Mouse (Mus musculus) olfactory bulb, adult 2 months (tissue): ENCODE data around the gene L1td1. TPM values are rescaled to one million over a fixed set of nuclear protein-coding genes. Genes with fewer than 3 reads are reported as not detected.

Experiments
- H3K27ac ChIP-seq: fragments of 200-500 bp; 2 replicates; pipeline ENCODE4 v1.5.1; 2012; ENCODE audit warnings: low read depth, low read length; ENCODE audit not compliant: insufficient read depth
- H3K4me1 ChIP-seq: fragments of 200-500 bp; 2 replicates; pipeline ENCODE4 v1.6.1; 2012; ENCODE audit warnings: low read length; ENCODE audit not compliant: control insufficient read depth, insufficient read depth
- H3K4me3 ChIP-seq: fragments of 200-500 bp; 2 replicates; pipeline ENCODE4 v1.5.1; 2012; ENCODE audit warnings: mild to moderate bottlenecking, low read depth, low read length, moderate library complexity; ENCODE audit not compliant: insufficient read depth
- CTCF ChIP-seq: fragments of 200-500 bp; IDR thresholded peaks from 2 replicates; pipeline ENCODE4 v1.5.1; 2012; ENCODE audit warnings: low read depth, mild to moderate bottlenecking, low read length, moderate library complexity; ENCODE audit not compliant: insufficient read depth
- POLR2A ChIP-seq: fragments of 200-500 bp; IDR thresholded peaks from 2 replicates; pipeline ENCODE4 v1.6.1; 2012; ENCODE audit warnings: mild to moderate bottlenecking, low read depth, low read length, moderate library complexity; ENCODE audit not compliant: insufficient read depth
- WGBS: fragments of 180-500 bp; shearing (Covaris S2); methylation state at CpG from one replicate; pipeline ENCODE4 v1.1.7; 2018; 5-methylcytosine and 5-hydroxymethylcytosine counted together
- polyA plus RNA-seq: library from polyadenylated mRNA; stranded (reverse); fragments of >200 nt; gene quantifications from 2 replicates; pipeline ENCODE4 v1.2.4, GENCODE M21; 2012; ENCODE audit warnings: low replicate concordance; ENCODE audit not compliant: missing spikeins, insufficient read depth, insufficient read length

The L1td1 gene
- polyA plus RNA-seq, 1 experiment = not detected

DNA sequence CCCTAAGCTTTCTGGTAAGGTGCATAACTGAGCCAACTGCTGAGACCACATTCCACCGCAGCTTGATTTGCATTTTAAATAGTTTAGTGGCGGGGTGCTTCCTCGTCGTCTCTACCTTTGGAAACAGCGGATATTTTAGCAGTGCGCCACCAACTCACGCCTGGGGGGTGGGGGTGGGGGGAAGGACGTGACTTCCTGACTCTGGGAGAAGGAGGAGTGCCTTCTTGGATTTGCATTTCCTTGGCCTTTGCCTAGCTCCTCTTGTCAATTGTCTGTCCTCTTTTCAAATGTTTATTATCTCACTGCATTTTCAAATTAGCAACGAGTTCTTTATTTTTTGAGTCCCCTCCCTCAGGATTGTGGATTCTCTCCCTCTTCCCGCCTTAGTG, 1.4 kb downstream of the L1td1 start:
- TF ChIP-seq POLR2A = no peak
- TF ChIP-seq CTCF = no peak
- Histone ChIP-seq H3K4me3 (no peak overlapping the region), H3K4me1 (peaks cover 10% of the 10 kb centered on the region), H3K27ac (no peak overlapping the region)
- 11% methylated on average over 10 of the region's 10 CpGs for WGBS

DNA sequence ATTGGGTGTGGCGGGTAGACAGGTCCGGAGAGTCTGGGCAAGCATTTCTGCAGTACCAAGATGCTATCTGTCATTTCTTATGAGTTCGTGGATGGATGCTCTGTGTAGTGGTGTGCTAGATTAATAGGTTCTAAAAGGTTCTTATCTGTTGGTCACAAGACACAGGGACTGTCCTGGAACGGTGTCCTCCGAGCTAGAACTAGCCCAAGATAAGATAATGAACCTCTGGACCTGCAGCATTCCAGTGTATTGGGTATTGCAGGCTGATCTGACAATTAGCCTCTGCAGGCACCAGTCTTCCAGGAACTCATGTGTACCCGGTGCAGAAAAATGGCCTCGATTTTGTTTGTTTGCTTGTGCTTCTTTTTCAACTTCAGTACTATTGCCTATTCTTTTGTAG, 2.2 kb downstream of the L1td1 start:
- TF ChIP-seq POLR2A (no peak), CTCF (no peak)
- no peak overlapping the region for H3K4me3 ChIP-seq
- 75% methylated on average over 7 of the region's 7 CpGs for WGBS
- H3K4me1 ChIP-seq = peaks cover 10% of the 10 kb centered on the region
- no peak overlapping the region for H3K27ac ChIP-seq

DNA sequence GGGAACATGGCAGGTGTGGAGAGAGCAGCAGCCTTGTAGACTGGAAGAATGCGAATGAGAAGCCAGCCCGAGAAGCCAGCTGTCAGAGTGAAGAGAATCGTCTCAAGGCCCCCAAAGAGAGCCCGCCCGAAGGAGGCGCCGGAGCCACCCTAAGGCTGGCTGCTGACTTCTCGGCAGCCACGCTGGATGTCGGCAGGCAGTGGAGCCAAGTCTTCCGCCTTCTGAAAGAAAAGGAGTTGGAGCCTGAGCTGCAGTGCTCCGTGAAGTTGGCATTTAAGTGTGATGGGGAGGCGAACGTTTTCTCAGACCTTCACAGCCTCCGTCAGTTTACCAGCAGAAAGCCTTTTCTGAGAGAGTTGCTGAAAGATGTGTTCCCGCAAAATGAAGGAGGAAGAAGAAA, 7.1 kb downstream of the L1td1 start:
- no peak overlapping the region for H3K4me3 ChIP-seq
- H3K27ac ChIP-seq = no peak overlapping the region
- no peak for TF ChIP-seq CTCF
- TF ChIP-seq POLR2A = no peak
- no peaks in the 10 kb centered on the region for H3K4me1 ChIP-seq
- 91% methylated on average over 16 of the region's 16 CpGs for WGBS

DNA sequence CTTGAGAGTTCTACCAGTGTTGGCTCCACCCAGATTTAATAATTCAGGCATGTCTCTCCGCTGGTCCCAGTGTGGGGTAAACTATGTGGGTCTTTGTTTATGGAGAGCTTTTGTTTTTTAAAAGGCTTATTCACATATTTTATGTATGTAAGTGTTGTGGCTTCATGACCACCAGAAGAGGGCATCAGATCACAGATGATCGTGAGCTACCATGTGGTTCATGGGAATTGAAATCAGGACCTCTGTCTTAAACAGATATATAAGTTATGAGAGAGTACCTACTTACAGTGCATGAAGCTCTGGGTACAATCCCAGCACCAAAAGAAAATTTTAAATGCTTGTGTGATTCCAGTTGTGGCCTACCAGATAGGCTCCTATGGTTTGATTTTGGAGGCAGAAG, 13.2 kb downstream of the L1td1 start:
- Histone ChIP-seq H3K4me1 (no peaks in the 10 kb centered on the region), H3K27ac (no peak overlapping the region), H3K4me3 (no peak overlapping the region)
- WGBS = 24% methylated on average over 2 of the region's 2 CpGs
- TF ChIP-seq CTCF (no peak), POLR2A (no peak)

DNA sequence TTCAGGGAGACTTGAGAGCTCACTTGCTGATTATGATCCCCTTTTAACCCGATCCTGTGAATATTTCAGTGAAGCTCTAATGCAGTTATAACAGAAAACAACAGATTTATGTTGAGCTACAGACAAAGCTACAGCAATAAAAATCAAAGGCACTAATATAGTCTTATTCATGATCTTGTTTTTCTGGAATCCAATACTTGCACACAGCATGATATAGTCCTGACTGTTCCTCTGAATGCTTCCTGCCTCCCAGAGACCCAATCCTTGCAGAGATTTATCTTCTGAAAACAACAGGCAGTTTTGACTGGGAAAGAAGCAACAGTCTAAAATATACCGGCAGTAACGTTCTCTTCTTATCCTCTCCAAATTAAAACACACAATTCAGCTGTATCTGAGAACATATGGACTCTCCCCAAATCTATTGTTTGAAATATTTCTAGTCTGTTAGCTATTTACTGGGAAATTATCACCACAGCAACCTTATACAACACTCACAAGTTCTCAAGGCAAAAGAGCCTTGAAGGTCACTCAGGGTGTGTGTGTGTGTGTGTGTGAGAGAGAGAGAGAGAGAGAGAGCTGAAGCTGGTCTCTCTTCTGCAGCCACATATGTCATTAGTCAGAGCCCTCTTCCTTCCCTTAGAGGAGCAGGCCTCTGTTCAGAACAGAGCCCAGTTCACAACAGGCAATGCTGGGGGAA, 16.8 kb downstream of the L1td1 start:
- 54% methylated on average over 3 of the region's 3 CpGs for WGBS

DNA sequence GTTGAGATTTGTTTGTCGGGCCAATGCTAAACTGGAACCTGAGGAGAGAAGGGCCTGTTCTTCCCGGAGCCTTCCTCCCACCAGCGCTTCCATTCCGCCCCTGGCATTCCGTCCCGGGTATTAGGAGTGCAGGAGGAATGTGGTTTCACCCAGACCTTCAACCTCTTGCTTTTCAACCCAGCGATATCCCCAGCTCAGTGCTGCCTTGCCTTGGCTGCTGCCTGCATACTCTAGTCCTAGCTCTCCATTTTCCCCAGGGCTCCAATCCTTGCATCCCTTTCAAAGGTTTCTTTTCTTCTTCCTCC, 17.3 kb downstream of the L1td1 start:
- Histone ChIP-seq H3K27ac (no peak overlapping the region), H3K4me1 (0 out of 2 replicates have a peak, but pooled peaks cover 2% of the 10 kb centered on the region), H3K4me3 (no peak overlapping the region)
- TF ChIP-seq POLR2A (no peak), CTCF (no peak)
- WGBS = 49% methylated on average over 7 of the region's 7 CpGs

More for the DNA sequence above, 16.8 kb downstream of the L1td1 start:
- no peak overlapping the region for H3K4me3 ChIP-seq
- no peak overlapping the region for H3K27ac ChIP-seq
- TF ChIP-seq POLR2A (no peak), CTCF (no peak)
- 0 out of 2 replicates have a peak, but pooled peaks cover 2% of the 10 kb centered on the region for H3K4me1 ChIP-seq

DNA sequence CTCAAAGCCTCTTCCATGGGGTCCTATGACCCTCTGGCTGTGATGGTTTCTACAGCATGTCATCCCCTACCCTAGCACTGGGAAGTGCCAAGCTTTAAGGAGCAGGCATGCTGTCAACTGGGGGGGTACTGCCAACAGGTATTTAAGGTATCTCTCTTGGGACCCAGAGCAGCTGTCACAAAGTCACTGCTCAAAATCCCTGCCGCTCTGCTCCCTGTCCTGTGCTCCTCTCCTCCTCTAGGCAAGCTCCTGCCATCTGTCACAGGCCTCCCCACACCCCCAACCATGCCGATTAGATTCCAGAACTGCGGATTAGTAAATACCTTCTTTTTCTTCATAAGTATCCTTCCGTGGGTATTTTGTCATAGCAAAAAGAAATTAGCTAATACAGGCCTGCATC, 27.9 kb downstream of the L1td1 start:
- H3K4me1 ChIP-seq = no peaks in the 10 kb centered on the region
- H3K4me3 ChIP-seq = no peak overlapping the region
- no peak overlapping the region for H3K27ac ChIP-seq
- WGBS = 80% methylated on average over 4 of the region's 4 CpGs
- TF ChIP-seq POLR2A = no peak
- TF ChIP-seq CTCF = no peak

DNA sequence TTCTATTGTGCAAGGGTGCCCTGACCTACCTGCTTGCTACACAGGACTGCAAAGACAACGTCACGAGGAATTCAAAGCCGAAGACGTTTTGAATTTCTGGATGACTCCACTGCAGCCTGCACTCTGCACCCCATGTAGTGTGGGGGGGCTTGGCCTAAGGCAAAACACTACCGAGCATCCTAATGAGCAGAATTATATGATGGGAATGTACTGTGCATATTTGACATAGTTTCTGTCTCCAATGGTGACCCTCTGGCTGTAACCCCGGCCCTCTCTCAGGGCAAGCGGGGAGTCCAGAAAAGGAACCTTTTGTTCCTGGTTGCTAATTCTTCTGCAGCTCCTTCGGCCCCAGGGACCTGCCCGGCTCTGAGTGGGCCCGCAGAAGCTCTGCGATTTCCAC, 29.6 kb downstream of the L1td1 start:
- Histone ChIP-seq H3K27ac (no peak overlapping the region), H3K4me1 (no peaks in the 10 kb centered on the region), H3K4me3 (no peak overlapping the region)
- TF ChIP-seq POLR2A = no peak
- TF ChIP-seq CTCF = no peak
- 50% methylated on average over 11 of the region's 11 CpGs for WGBS

DNA sequence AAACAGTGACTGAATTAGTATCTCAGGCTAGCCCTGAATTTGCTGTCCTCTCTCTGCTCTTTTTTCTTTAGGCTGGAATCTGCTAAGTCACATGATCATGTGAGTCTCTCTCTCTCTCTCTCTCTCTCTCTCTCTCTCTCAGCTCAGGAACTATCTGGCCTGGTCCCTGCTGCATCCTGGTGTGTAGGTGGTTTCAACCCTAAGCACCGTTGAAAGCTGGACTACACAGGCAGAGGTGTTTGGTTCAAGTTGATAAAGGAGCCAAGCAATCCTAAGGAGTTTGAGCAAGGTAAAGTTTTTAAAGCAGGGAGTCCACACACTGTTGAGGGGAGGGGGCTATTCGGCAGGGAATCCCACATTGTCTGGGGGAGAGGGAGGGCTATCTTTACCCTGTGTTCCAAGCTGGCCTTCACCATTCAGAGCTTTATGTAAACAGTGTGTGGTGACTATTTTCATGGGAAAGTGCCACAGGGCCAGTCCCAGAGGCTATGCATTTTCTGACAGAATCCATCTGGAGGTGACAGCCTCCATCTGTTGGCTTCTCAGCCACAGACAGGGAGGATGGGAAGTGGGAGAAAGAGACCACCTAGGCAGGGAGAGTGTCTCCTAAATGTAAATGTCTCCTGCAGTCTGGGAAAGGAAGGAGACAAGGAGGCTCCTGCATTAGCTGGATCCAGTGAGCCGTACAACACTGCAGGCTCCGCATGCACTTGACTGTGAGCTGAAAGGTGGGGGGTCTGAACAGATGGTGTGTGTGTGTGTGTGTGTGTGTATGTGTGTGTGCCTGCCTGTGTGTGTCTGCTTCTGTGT, 31.7 kb downstream of the L1td1 start:
- Histone ChIP-seq H3K4me3 (no peak overlapping the region), H3K4me1 (no peaks in the 10 kb centered on the region), H3K27ac (no peak overlapping the region)
- TF ChIP-seq CTCF (no peak), POLR2A (no peak)
- WGBS = 75% methylated on average over 4 of the region's 4 CpGs
